Mouse (Mus musculus): Measurements from ENCODE around the gene Smarca1.

DNA sequence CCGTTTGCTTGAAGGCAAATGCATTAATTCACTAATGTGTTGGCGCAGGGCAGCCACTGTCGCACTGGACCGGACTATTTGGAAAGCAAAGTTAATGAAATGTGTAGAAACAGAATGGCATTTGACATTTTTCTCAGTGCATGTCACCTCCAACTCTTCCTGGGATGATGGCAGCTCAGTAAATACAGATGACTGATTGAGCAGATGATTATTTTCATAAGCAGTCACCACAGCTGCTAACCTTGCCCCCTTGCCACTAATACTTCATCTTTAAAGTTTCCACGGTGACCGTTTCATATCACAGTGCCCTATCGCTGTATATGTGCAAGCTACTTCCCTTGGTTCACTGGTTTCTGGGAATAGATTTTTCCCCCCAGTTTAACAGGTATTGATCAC is 20.8 kb upstream of the Smarca1 start:
- TF ChIP-seq POLR2A (IDR thresholded peaks at IDR 0.05; ENCODE audit: control insufficient read depth, extremely low read depth, insufficient read depth, low read length, poor library complexity) (no peak), CTCF (IDR thresholded peaks at IDR 0.05; ENCODE audit: borderline replicate concordance, control insufficient read depth, extremely low read depth, insufficient read depth, low read length, poor library complexity) (no peak)

Measured in thymus, adult 2 months (tissue).